ENCODE assay signal across 8 mouse cellular contexts in genomic region chr2:83723921-83724826, GRCm38 (mm10). TPM values are rescaled to one million over a fixed set of nuclear protein-coding genes. Genes with fewer than 3 reads are reported as not detected.
DNase-seq lines count a peak whose midpoint lies in the region; ATAC-seq and TF ChIP-seq lines count a peak whose summit lies in the region.

Gene Itgav, plus strand, starts transcription at chr2:83724397.

- H3K27ac ChIP-seq in cerebellum, adult 2 months (ENCODE audit: insufficient read depth, low read length): peak within 1 kb of the TSS; percentile 44; the same call in 1 of the 2 replicates
- peak within 1 kb of the TSS; percentile 95 for H3K27ac ChIP-seq in hindbrain, embryonic 10.5 days
- H3K27ac ChIP-seq in lung, embryonic 15.5 days: peak within 1 kb of the TSS; percentile 96

- TF ChIP-seq POLR2A in cerebellum, adult 2 months (IDR thresholded peaks at IDR 0.05; ENCODE audit: borderline replicate concordance, insufficient read depth, low read length): no peak

- under 1% methylated on average over 75 of the region's 84 CpGs for WGBS in cerebellum, adult 2 months
- under 1% methylated on average over 84 of the region's 84 CpGs for WGBS in hindbrain, embryonic 10.5 days
- under 1% methylated on average over 64 of the region's 84 CpGs for WGBS in lung, embryonic 15.5 days

- peak; percentile 77 for DNase-seq in G1E (ENCODE audit: low spot score)
- peak; percentile 87 for DNase-seq in cerebellum, adult 2 months
- DNase-seq in frontal cortex, postnatal 10 days (ENCODE audit: low spot score in 2 of 2): peak; percentile 78 to 85
- DNase-seq in hindbrain, embryonic 10.5 days (ENCODE audit: low spot score): peak; percentile 83
- DNase-seq in layer of hippocampus, adult 9-11 months: peak; percentile 93
- DNase-seq in thymus, adult 18-20 months: peak; percentile 81 to 86

- peak within 1 kb of the TSS; percentile 89 for H3K4me3 ChIP-seq in G1E (ENCODE audit: low read depth, low read length)
- peak within 1 kb of the TSS; percentile 75 for H3K4me3 ChIP-seq in cerebellum, adult 2 months (replicated peaks; ENCODE audit: insufficient read depth, low read depth, low read length)
- peak within 1 kb of the TSS; percentile 87 for H3K4me3 ChIP-seq in hindbrain, embryonic 10.5 days
- peak within 1 kb of the TSS; percentile 79 for H3K4me3 ChIP-seq in lung, embryonic 15.5 days

- peak within 1 kb of the TSS; percentile 66 for H3K4me2 ChIP-seq in lung, embryonic 15.5 days

- no peaks in the 10 kb centered on the region for H3K9me3 ChIP-seq in G1E (replicated peaks)
- no peaks in the 10 kb centered on the region for H3K9me3 ChIP-seq in hindbrain, embryonic 10.5 days
- H3K9me3 ChIP-seq in lung, embryonic 15.5 days: no peaks in the 10 kb centered on the region

- H3K36me3 ChIP-seq in G1E (replicated peaks): peaks cover 10% of the 10 kb centered on the region
- H3K36me3 ChIP-seq in hindbrain, embryonic 10.5 days: no peaks in the 10 kb centered on the region
- H3K36me3 ChIP-seq in lung, embryonic 15.5 days: no peaks in the 10 kb centered on the region

- peaks cover 30% of the 10 kb centered on the region for H3K4me1 ChIP-seq in G1E (ENCODE audit: insufficient read depth, low read depth, low read length)
- H3K4me1 ChIP-seq in cerebellum, adult 2 months (ENCODE audit: control insufficient read depth, insufficient read depth, low read length): no peaks in the 10 kb centered on the region
- H3K4me1 ChIP-seq in hindbrain, embryonic 10.5 days (replicated peaks): peaks cover 19% of the 10 kb centered on the region
- peaks cover 31% of the 10 kb centered on the region for H3K4me1 ChIP-seq in lung, embryonic 15.5 days

- no peak for TF ChIP-seq CTCF in G1E (IDR thresholded peaks at IDR 0.05; ENCODE audit: low read depth, low read length)
- TF ChIP-seq CTCF in cerebellum, adult 2 months (IDR thresholded peaks at IDR 0.05; ENCODE audit: borderline replicate concordance, insufficient read depth, low read depth, low read length): no peak

- no peaks in the 10 kb centered on the region for H3K27me3 ChIP-seq in G1E (ENCODE audit: insufficient read depth, low read length)
- no peaks in the 10 kb centered on the region for H3K27me3 ChIP-seq in cerebellum, adult 2 months (ENCODE audit: control insufficient read depth, insufficient read depth, low read length)
- no peaks in the 10 kb centered on the region for H3K27me3 ChIP-seq in hindbrain, embryonic 10.5 days (ENCODE audit: insufficient read depth, poor library complexity, severe bottlenecking)
- no peaks in the 10 kb centered on the region for H3K27me3 ChIP-seq in lung, embryonic 15.5 days

- peak within 1 kb of the TSS; percentile 74 for H3K9ac ChIP-seq in lung, embryonic 15.5 days

- ATAC-seq in G1E (ENCODE audit: extremely low read depth, insufficient number of reproducible peaks, low FRiP score, poor library complexity, severe bottlenecking): peak; percentile 79
- peak; percentile 98 for ATAC-seq in lung, embryonic 15.5 days (ENCODE audit: borderline replicate concordance, extremely low read depth, low FRiP score, low TSS enrichment)
- ATAC-seq in neutrophil, adult 5-6 weeks (ENCODE audit: extremely low read depth, insufficient number of reproducible peaks, low FRiP score, poor library complexity, severe bottlenecking): peak; percentile 96

RNA-seq across cellular contexts. Expression of gene Itgav, which starts in this region (rescaled TPM):
- total RNA-seq in G1E (2014; fragmentation: Nextera tagmentation) (26.0 and 27.8 TPM in 2 replicates), G1E (2017) (17.5 and 18.0 TPM in 2 replicates)
- 19.8 and 24.1 TPM in 2 replicates for polyA plus RNA-seq in G1E (2012)
- polyA plus RNA-seq in cerebellum, adult 2 months (2012; rRNA removed): 40.6 and 43.2 TPM in 2 replicates
- 31.8 and 32.4 TPM in 2 replicates for polyA plus RNA-seq in hindbrain, embryonic 10.5 days (2016; fragmentation: Nextera tagmentation; extraction: Ambion mirVana)
- 64.4 and 64.8 TPM in 2 replicates for polyA plus RNA-seq in lung, embryonic 15.5 days (2015; fragmentation: Nextera tagmentation; extraction: Ambion mirVana)
- 37.6 and 45.8 TPM in 2 replicates for total RNA-seq in neutrophil, adult 5-6 weeks (2017)

Comparison
In these comparisons a context has a peak if more than half of its experiments do, and no peak if none do; other contexts are left out.
1. Peak in every context shown above with its lines: DNase-seq, ATAC-seq, H3K4me3 ChIP-seq and H3K27ac ChIP-seq.
2. H3K27ac ChIP-seq: peak in every context shown above with its lines; median percentile 96 in lung, embryonic 15.5 days; 95 in hindbrain, embryonic 10.5 days; 44 in cerebellum, adult 2 months.